Mouse (Mus musculus): Measurements from ENCODE around the gene Slc22a28. TPM values are rescaled to one million over a fixed set of nuclear protein-coding genes. Genes with fewer than 3 reads are reported as not detected.

The Slc22a28 gene
- not detected for total RNA-seq (2023)

DNA sequence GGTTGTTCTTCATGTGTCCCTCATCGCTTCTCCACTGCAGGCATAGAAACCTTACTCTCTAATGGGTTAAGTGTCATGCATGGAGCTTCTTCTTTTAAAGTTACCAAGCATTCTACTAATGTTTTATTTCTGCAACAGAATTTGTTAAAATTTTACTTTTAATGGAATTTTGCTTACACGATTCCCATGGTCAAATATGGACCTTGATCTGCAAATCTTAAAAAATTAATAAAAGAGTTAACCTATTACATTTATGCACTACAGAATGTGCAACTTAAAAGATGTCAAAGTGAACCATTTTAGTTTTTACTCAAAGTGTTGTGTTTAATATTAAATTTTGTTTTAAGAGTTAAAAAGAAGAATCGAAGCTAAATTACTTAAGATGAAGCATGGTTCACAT, at the start of gene Slc22a28:
Gene Slc22a28, minus strand, starts transcription at position 102 of the 400 bp plus-strand sequence.

Other genes with a start within 250 kb of the Slc22a28 start
- not detected for gene Slc22a27, start 166.0 kb downstream of the Slc22a28 start, total RNA-seq (2023)
- not detected for gene Slc22a29, start 86.9 kb upstream of the Slc22a28 start, total RNA-seq (2023)